Mouse (Mus musculus) CH12.LX (cell line): ENCODE data around the gene Gns.

Source experiments
- CTCF ChIP-seq, 2 experiments: IDR thresholded peaks in 1 of 2; conservative IDR thresholded peaks in 1 of 2; 2 replicates each; pipeline ENCODE4 v1.5.1; 2011 to 2012; ENCODE audit warnings: low read depth in 2 of 2, low read length in 2 of 2, improper control_type of control experiment in 1 of 2, inconsistent platforms in 1 of 2, mild to moderate bottlenecking in 1 of 2, moderate library complexity in 1 of 2
- EP300 ChIP-seq: IDR thresholded peaks from 2 replicates; pipeline ENCODE4 v1.6.1; 2011; ENCODE audit warnings: low read length, improper control_type of control experiment
- GABPA ChIP-seq: IDR thresholded peaks from 2 replicates; pipeline ENCODE4 v1.6.1; 2012; ENCODE audit warnings: low read depth, low read length, improper control_type of control experiment, inconsistent platforms; ENCODE audit not compliant: insufficient replicate concordance
- MAFK ChIP-seq: IDR thresholded peaks from 2 replicates; pipeline ENCODE4 v1.6.1; 2011; ENCODE audit warnings: low read length, improper control_type of control experiment; ENCODE audit not compliant: insufficient replicate concordance
- MEF2A ChIP-seq: IDR thresholded peaks from 2 replicates; pipeline ENCODE4 v1.6.1; 2014; ENCODE audit warnings: low read depth, mild to moderate bottlenecking, inconsistent platforms, low read length, improper control_type of control experiment, borderline replicate concordance
- PAX5 ChIP-seq: IDR thresholded peaks from 2 replicates; pipeline ENCODE4 v1.6.1; 2012; ENCODE audit warnings: low read length, inconsistent platforms, mixed read lengths
- POLR2A ChIP-seq: IDR thresholded peaks from 2 replicates; pipeline ENCODE4 v1.6.1; 2011; ENCODE audit warnings: low read depth, mild to moderate bottlenecking, improper control_type of control experiment, low read length
- RAD21 ChIP-seq: IDR thresholded peaks from 2 replicates; pipeline ENCODE4 v1.6.1; 2011; ENCODE audit warnings: low read depth, mild to moderate bottlenecking, low read length, improper control_type of control experiment, moderate library complexity
- USF2 ChIP-seq: conservative IDR thresholded peaks from 2 replicates; pipeline ENCODE4 v1.6.1; 2011; ENCODE audit warnings: low read depth, low read length, improper control_type of control experiment

DNA sequence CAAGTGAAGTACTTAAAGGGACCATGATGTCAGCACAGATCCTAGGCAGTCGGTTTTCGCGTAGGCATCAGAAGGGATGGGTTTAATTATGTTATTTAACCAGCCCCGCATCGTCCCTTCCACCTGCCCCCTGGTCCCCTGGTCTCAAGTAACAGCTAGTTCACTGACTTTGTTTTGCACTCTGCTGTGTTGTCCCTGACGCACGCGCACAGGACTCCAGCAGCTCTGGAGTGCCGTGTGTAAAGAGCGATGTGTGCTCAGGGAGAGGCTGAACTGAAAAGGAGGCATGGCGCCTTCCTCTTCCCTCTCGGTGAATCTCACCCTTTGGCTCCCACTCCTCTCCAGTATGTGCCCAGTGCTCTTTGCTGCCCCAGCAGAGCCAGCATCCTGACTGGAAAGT is 9.1 kb downstream of the Gns start:
- TF ChIP-seq POLR2A, result 0 out of 2 replicates have a peak, but pooled peaks have one; percentile 5
- no peak for TF ChIP-seq CTCF (conservative IDR thresholded peaks at IDR 0.05 in 1 of 2, IDR thresholded peaks at IDR 0.05 in 1 of 2; ENCODE audit: low read depth in 2 of 2, low read length in 2 of 2)
- no peak; the same call in 1 of the 2 replicates for TF ChIP-seq EP300
- TF ChIP-seq MEF2A, result no peak
- TF ChIP-seq MAFK, result no peak
- no peak for TF ChIP-seq USF2
- TF ChIP-seq RAD21, result no peak
- TF ChIP-seq GABPA, result no peak
- no peak for TF ChIP-seq PAX5
